Mouse (Mus musculus) left cerebral cortex, postnatal 10 days (tissue): Measurements from ENCODE around the gene Nfkbid. TPM values are rescaled to one million over a fixed set of nuclear protein-coding genes. Genes with fewer than 3 reads are reported as not detected.

ENCODE experiments used
- DNase-seq, 2 experiments: peaks; one replicate each; pipeline ENCODE4 v3.0.0; 2021 to 2022; ENCODE audit warnings: low spot score in 2 of 2, mixed read lengths in 1 of 2; ENCODE audit errors: extremely low spot score in 1 of 2
- intact Hi-C: fragments of 180-260 bp; cut with DNase I; formaldehyde crosslinking; loops from one replicate; pipeline ENCODE4 v1.15.1; 2025
- total RNA-seq, 2 experiments: library from RNA; stranded (reverse); gene quantifications; 2 replicates each; pipeline ENCODE4 v1.2.3; 2021

The Nfkbid gene
- total RNA-seq, result 1 to 10 TPM; 2.7 to 3.6 TPM

GRCm38 (mm10) chr7:30421175-30421889 is at the start of gene Nfkbid:
Nfkbid (plus strand) TSS chr7:30421732.
- DNase-seq, result peak in 1 of 2 experiments; percentile 72

GRCm38 (mm10) chr7:30373501-30373962 is 48.0 kb upstream of the Nfkbid start:
- intact Hi-C loops, result loop anchor here (2.0 kb wide), 1 partner anchor 59 kb away; no protein-coding TSS in a partner anchor
- DNase-seq, result peak; percentile 93 to 96

More at GRCm38 (mm10) chr7:30421175-30421889, at the start of gene Nfkbid:
- intact Hi-C loops, result no loop called here

DNA sequence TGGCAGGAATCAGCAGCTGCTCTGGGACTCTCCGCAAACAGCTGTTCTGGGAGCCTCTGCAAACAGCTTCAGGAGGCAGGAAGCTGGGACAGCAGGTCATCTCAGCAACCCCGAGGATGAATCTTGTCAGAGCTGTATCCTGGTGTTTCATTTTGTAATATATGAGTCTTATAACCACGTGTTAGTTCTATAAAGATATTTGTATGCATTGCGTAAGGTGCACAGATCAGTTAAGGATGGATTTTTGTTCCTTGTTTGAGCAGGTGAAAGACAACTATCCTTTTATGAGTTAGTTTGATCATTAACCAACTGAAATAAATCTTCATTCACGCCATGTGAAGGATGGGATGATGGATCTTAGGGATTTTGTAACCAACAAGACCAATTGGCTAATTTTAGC is 41.5 kb upstream of the Nfkbid start:
- intact Hi-C loops, result no loop called here
- no peak for DNase-seq

- no peak for DNase-seq
- intact Hi-C loops, result no loop called here
These were observed 37.4 kb upstream of the Nfkbid start for GRCm38 (mm10) chr7:30384106-30384505.

GRCm38 (mm10) chr7:30392746-30393520 is 28.6 kb upstream of the Nfkbid start:
- intact Hi-C loops, result no loop called here
- no peak for DNase-seq

DNA sequence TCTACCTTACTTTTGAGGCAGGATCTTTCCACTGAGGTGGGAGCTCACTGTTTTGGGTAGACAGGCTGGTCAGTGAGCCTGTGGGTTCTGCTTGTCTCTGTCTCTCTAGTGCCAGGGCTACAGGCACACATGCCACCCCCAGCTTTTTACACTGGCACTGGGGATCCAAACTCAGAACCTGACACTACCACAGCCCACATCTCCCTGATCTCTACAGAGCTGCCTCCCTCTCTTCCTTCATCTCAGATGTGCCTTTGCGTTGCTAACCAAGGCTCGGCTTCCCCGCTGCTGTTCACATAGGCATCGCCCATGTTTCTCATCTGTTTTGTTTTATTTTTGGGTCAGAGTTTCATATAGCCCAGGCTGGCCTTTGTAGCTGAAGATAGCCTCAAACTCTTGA is 27.9 kb upstream of the Nfkbid start:
- intact Hi-C loops, result no loop called here
- no peak for DNase-seq

- DNase-seq, result peak; percentile 29 to 40
These were observed 27.2 kb upstream of the Nfkbid start for GRCm38 (mm10) chr7:30394379-30394778.

DNA sequence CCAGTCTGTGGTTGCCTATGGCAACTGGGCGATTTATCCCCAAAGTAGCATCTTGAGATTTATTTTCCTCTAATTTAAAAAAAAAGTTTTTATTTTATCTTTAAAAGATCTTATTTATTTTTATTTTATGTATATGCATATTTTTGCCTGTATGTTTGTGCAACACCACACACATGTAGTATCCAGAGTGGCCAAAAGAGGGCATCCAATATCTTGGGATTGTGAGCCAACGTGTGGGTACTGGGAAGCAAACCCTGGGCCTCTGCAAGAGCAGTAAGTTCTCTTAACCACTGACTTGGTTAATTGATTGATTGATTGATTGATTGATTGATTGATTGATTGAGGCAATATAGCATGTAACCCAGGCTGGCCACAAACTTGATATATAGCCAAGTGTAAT is 26.7 kb upstream of the Nfkbid start:
- intact Hi-C loops, result no loop called here
- DNase-seq, result no peak

More at GRCm38 (mm10) chr7:30394379-30394778, 27.2 kb upstream of the Nfkbid start:
- intact Hi-C loops, result no loop called here

GRCm38 (mm10) chr7:30399671-30400070 is 21.9 kb upstream of the Nfkbid start:
- DNase-seq, result no peak
- intact Hi-C loops, result no loop called here

- intact Hi-C loops, result no loop called here
- no peak for DNase-seq
These were observed 19.2 kb upstream of the Nfkbid start for GRCm38 (mm10) chr7:30402343-30402742.

GRCm38 (mm10) chr7:30408639-30409038 is 12.9 kb upstream of the Nfkbid start:
- no peak for DNase-seq
- intact Hi-C loops, result no loop called here

GRCm38 (mm10) chr7:30409789-30410188 is 11.7 kb upstream of the Nfkbid start:
- intact Hi-C loops, result no loop called here
- no peak for DNase-seq

DNA sequence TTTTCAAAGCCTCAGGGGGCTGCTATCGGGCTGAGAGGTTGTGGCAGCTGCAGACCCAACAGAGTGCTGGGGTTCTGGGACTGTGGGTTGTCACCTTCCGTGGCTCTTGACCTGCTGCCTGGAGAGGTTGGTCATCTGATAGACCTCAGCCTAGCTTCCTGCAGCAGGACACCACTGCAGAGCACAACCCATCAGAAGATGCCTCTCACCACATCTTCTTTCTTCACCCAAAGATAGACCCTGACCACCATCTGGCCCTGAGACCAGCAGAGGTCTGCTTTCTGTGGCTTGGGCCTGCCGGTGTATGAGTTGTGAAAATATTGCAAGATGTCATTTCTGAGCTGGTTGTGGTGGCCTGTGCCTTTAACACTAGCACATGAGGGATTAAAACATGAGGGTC is 10.5 kb upstream of the Nfkbid start:
- DNase-seq, result no peak
- intact Hi-C loops, result no loop called here

DNA sequence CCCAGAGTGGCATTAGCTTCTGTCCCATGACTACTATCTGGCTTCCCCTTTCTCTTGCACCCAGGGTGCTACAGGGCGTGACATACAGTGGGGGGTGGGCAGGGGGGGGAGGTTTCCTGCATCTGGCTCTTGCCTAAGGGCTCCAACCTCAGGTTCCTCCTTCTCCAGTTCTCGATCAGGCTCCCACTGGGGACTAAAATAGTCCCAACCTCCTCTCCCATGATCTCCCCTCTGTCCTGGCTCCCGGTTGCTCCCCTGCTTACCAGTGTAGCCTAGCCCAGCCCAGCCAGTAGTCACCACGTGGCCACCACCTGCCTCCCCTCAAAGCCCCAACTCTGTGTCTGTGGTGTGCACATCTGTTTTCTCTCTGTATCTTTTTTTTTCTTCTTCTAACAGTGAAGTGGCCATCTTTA is 8.8 kb upstream of the Nfkbid start:
- intact Hi-C loops, result no loop called here
- DNase-seq, result no peak

- DNase-seq, result no peak
These were observed 7.9 kb upstream of the Nfkbid start, which contains the start of gene Tyrobp for GRCm38 (mm10) chr7:30413596-30413995. Tyrobp (plus strand) TSS chr7:30413760.

GRCm38 (mm10) chr7:30417856-30418255 is 3.7 kb upstream of the Nfkbid start:
- DNase-seq, result no peak

More at GRCm38 (mm10) chr7:30413596-30413995, 7.9 kb upstream of the Nfkbid start, which contains the start of gene Tyrobp:
- intact Hi-C loops, result no loop called here

DNA sequence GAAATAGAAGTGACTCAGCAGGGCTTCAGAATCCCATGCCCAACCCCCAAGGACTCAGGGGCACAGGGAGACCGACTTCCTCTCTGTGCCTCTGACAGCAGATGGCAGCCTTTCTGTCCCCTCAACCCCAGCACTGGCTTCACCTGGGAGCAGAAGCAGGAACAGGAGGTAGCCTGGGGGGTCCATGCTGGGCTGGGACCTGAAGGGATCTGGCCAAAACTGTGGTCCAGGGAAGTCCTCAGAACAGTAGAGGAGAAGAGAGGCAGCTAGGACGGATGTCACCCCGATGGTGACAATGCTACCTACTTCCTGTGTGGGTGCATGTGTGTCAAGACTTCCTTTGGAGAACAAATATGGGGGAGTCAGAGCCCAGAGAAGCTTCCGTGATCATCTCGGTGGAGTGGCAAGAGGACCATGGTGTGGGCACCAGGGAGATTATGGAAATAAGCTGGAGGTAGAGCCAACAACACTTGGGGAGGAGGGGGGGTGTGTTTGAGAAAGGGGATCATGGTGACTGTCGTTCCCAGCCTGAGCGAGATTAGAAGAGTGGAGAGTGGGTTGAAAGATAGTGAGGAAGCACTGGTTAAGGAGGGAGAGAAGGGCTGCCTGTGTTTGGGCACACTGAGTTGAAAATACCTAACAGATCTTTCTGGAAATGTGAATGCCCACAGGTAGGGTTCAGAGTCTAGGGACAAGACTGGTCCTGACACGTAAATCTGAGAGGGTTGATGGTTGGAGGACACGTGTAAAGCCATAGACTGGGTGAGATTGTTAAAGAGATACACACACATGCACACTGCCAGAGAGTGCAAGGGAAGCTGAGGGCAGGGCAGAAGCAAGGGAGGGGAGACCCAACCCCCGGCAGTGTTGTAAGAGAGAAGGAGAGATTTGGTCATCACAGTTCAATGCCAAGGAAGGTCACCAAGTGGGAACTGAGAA is 1.7 kb upstream of the Nfkbid start, which contains the start of gene Hcst:
Hcst (minus strand) TSS at position 294 of the 939 bp plus-strand sequence.
- no peak for DNase-seq
- intact Hi-C loops, result no loop called here

More at GRCm38 (mm10) chr7:30417856-30418255, 3.7 kb upstream of the Nfkbid start:
- intact Hi-C loops, result no loop called here

GRCm38 (mm10) chr7:30420673-30421072 is 859 bp upstream of the Nfkbid start:
- intact Hi-C loops, result no loop called here
- no peak for DNase-seq
